Mouse (Mus musculus) megakaryocyte progenitor cell, adult 5-6 weeks (primary cell): Measurements from ENCODE around the gene Zbtb3. TPM values are rescaled to one million over a fixed set of nuclear protein-coding genes. Genes with fewer than 3 reads are reported as not detected.

ENCODE experiments used
- ATAC-seq: replicated peaks from 2 replicates; pipeline ENCODE4 v1.8.0; 2016; ENCODE audit warnings: mild to moderate bottlenecking, moderate TSS enrichment, inconsistent platforms; ENCODE audit not compliant: poor library complexity
- total RNA-seq, 2 experiments: library from RNA; stranded (forward) in 1 of 2; stranded (reverse) in 1 of 2; fragments of 157-497, 149-512 nt in 1 of 2; fragments of 200-1000 nt in 1 of 2; gene quantifications; 2 replicates each; pipeline versions ENCODE4 v1.2.3 to v1.2.4; 2015 to 2017

Gene Zbtb3
- total RNA-seq, 2 experiments from 2014 or later = 2.1 to 2.8 TPM

GRCm38 (mm10) chr19:8839103-8839907 lies 37.0 kb downstream of the Zbtb3 start, which contains the start of gene Gng3:
Gene Gng3, minus strand, starts transcription at chr19:8839194.
- ATAC-seq = no peak

DNA sequence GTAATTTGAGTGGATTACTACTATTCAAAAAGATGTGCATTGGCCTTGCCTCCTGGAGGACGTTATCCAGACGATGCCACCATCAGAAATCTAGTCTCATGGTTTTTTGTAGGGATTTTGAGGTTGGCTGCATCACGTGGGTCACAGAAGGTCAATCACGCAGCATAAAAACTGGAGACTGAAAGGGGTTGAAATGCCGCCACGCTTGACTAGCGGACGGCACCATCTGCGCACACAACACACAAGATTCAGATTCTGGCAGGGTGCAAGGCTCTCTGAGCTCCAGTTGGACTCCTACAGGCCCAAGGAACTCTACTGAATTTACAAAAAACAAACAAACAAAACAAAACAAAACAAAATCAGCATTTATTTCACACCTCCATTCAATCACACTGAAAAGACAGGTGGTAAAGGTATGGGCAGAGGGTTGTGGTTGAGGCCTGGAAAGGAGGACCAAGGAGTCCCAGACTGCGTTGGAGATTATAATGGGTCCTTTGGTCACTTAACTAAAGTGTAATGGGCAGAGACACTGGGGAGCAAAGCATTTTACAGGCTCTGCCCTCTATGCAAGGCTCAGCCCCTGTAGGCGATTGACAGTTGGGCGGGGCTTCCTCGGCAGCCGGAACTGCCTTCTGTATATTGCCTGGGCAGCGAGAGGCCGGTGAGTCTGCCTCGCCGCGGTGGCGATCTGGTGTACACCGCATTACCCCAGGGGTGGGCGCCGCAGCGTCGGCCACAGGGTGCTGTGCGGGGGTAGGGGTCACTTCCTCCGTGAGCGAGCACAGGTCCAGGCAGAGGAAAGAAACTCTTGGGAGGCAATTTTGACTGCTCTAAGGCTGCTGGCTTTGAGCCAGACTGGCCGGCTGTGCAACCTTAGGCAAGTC lies 37.8 kb downstream of the Zbtb3 start:
- peak; percentile 56 for ATAC-seq

DNA sequence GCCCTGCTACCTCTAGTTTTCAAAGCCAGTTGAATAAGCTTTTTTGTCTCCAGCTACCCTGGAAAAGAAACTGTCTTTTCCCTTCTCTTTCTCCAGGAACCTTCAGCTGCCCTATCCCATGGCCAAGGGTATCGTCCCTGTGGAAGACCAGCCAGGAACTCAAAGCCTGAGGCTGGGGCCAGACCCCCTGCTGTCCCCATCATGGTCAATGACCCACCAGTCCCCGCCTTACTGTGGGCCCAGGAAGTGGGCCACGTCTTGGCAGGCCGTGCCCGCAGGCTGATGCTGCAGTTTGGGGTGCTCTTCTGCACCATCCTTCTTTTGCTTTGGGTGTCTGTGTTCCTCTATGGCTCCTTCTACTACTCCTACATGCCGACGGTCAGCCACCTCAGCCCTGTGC lies 38.7 kb downstream of the Zbtb3 start:
- ATAC-seq = no peak

DNA sequence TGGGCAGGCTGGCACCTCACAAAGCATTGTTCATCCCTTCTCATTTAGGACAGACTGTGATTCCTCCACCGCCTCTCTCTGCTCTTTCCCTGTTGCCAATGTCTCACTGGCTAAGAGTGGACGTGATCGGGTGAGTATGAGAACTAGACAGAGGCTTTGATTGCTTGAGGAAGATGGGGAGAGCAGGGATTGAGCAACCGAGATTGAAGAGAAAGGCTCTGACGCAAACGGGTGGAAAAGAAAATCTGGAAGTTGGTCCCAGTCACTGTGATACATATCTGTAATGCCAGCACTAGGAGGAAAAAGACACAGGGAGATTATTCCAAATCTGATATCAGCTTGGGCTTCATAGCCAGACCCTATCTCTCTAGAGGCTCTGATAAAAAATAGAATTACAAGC lies 40.6 kb downstream of the Zbtb3 start:
- ATAC-seq = no peak

GRCm38 (mm10) chr19:8844371-8845129 lies 42.2 kb downstream of the Zbtb3 start:
- ATAC-seq = peak; percentile 66

DNA sequence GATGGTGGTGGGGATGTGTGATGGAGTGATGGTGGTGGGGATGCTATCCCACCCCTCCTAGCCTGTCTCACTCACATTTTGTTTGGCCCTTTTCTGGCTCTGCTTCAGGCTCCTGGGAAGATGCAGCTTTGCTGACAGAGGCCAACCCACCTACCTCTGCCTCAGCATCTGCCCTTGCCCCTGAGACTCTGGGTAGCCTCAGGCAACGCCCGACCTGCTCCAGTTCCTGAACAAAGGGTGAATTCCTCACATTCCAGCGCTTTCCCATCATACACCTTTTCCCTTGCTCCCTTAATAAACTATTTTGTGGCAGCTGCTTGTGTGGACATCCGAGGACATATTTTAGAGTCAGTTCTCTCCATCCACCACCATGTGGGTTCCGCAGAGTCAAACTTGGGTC lies 46.0 kb downstream of the Zbtb3 start:
- no peak for ATAC-seq

DNA sequence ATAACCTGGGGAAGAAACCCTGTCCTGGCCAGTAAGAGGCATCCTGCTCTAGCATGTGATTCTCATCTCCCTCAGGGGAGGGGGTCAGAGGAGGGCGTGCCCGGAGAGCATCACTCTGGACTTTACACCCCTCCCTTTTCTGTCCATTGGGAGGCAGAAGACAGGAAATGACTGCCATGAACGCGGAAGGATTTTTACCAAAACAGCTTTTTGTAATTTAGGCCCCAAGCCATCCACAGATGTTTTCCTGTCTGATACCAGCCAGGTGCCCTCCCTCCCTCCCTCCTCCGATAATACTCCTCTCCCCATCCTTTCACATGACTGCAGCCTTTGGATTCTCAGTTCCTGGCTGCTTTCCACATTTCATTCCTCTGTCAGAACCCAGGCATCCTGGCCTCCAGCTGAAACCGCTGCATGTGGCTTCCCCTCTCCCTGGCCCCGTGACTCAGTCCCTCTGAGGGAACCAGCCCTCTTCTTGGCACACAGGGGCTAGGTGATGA lies 48.1 kb downstream of the Zbtb3 start, which contains the start of gene Lrrn4cl:
TSS of gene Lrrn4cl (plus strand) at position 367 of the 500 bp plus-strand sequence.
- ATAC-seq = no peak

- ATAC-seq = no peak
These were observed 49.3 kb downstream of the Zbtb3 start for GRCm38 (mm10) chr19:8851639-8852038.

DNA sequence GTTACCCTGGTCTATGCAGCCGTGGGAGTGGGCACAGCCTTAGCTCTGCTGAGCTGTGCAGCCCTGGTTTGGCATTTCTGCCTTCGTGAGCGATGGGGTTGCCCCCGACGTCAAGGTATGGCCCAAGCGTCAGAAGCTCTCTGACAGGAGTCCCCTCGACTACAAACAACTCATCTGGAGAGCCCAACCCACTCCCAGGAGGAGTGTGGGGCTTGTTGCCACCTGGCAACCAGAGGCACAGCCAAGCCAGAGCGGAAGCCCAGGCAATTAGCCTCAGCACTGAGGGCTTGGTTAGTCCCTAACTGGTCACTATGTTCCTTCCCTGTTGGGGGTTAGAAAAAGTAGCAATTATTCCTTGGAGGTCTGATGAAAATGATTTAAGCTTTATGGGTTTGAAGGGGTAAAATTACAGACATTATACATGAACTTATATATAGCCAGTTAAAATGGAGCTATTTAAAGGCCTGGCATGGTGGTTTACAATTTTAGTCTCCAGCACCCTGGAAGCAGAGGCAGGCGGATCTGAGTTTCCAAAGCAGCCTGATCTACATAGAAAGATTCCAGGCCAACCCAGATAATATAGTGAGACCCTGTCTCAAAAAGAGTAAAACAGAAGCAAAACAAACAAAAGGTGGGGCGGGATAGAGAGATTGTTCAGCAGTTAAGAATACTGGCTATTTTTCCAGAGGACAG lies 50.0 kb downstream of the Zbtb3 start:
- no peak for ATAC-seq

DNA sequence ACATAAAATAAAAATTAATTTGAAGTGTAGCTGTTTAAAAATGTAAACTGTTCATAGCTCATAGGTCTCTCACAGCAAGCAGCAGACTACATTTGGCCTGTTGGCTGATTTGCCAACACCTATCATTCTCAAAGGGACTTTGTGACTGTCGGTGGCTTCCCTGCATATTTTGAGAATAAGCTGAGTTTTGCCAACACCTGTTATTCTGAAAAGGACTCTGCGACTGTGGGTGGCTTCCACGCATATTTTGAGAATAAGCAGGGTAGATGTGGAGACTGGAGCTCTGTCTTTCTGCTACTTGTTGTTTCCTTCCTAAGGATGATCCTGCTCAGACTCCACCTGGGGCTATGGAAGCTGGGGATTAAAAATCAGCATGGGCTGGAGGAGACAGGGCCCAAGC lies 50.8 kb downstream of the Zbtb3 start:
- ATAC-seq = no peak

Other genes starting within 250 kb of the Zbtb3 start
Only the 30 nearest of the 33 such genes appear.
- gene Chrm1, start 138.8 kb upstream of the Zbtb3 start, total RNA-seq (2015) = 0.02 TPM in 1 of 2 replicates, not detected in the other
- not detected in 2 replicates for gene Chrm1, start 138.8 kb upstream of the Zbtb3 start, total RNA-seq (2017)
- gene Slc3a2, start 79.2 kb upstream of the Zbtb3 start, total RNA-seq (2015) = 69.3 and 73.0 TPM in 2 replicates
- 84.0 and 87.7 TPM in 2 replicates for gene Slc3a2, start 79.2 kb upstream of the Zbtb3 start, total RNA-seq (2017)
- 111 and 112 TPM in 2 replicates for gene Wdr74, start 66.7 kb upstream of the Zbtb3 start, total RNA-seq (2015)
- gene Wdr74, start 66.7 kb upstream of the Zbtb3 start, total RNA-seq (2017) = 102 TPM in 2 replicates
- 1.2 and 4.4 TPM in 2 replicates for gene 1700092M07Rik, start 61.8 kb upstream of the Zbtb3 start, total RNA-seq (2015)
- gene 1700092M07Rik, start 61.8 kb upstream of the Zbtb3 start, total RNA-seq (2017) = not detected in 2 replicates
- gene Stx5a, start 61.1 kb upstream of the Zbtb3 start, total RNA-seq (2015) = 32.5 and 45.3 TPM in 2 replicates
- 54.1 and 54.8 TPM in 2 replicates for gene Stx5a, start 61.1 kb upstream of the Zbtb3 start, total RNA-seq (2017)
- gene Nxf1, start 45.5 kb upstream of the Zbtb3 start, total RNA-seq (2015) = 339 and 367 TPM in 2 replicates
- 76.5 and 91.9 TPM in 2 replicates for gene Nxf1, start 45.5 kb upstream of the Zbtb3 start, total RNA-seq (2017)
- gene Tmem223, start 31.6 kb upstream of the Zbtb3 start, total RNA-seq (2015) = 64.4 and 69.2 TPM in 2 replicates
- 36.2 and 37.0 TPM in 2 replicates for gene Tmem223, start 31.6 kb upstream of the Zbtb3 start, total RNA-seq (2017)
- gene Tmem179b, start 28.1 kb upstream of the Zbtb3 start, total RNA-seq (2015) = 109 and 124 TPM in 2 replicates
- 73.9 and 87.1 TPM in 2 replicates for gene Tmem179b, start 28.1 kb upstream of the Zbtb3 start, total RNA-seq (2017)
- 5.8 and 6.4 TPM in 2 replicates for gene Taf6l, start 16.1 kb upstream of the Zbtb3 start, total RNA-seq (2015)
- gene Taf6l, start 16.1 kb upstream of the Zbtb3 start, total RNA-seq (2017) = 9.7 and 12.8 TPM in 2 replicates
- 142 and 164 TPM in 2 replicates for gene Polr2g, start 4.0 kb upstream of the Zbtb3 start, total RNA-seq (2015)
- 68.1 and 83.9 TPM in 2 replicates for gene Polr2g, start 4.0 kb upstream of the Zbtb3 start, total RNA-seq (2017)
- 29.0 and 31.0 TPM in 2 replicates for gene Ttc9c, start 16.8 kb downstream of the Zbtb3 start, total RNA-seq (2015)
- 65.6 and 73.3 TPM in 2 replicates for gene Ttc9c, start 16.8 kb downstream of the Zbtb3 start, total RNA-seq (2017)
- 56.7 and 59.5 TPM in 2 replicates for gene Hnrnpul2, start 17.5 kb downstream of the Zbtb3 start, total RNA-seq (2015)
- 64.7 and 77.8 TPM in 2 replicates for gene Hnrnpul2, start 17.5 kb downstream of the Zbtb3 start, total RNA-seq (2017)
- gene AC129217.1, start 27.2 kb downstream of the Zbtb3 start, total RNA-seq (2015) = 0.76 TPM in 1 of 2 replicates, not detected in the other
- not detected in 2 replicates for gene AC129217.1, start 27.2 kb downstream of the Zbtb3 start, total RNA-seq (2017)
- gene Bscl2, start 34.9 kb downstream of the Zbtb3 start, total RNA-seq (2015) = 58.3 and 63.4 TPM in 2 replicates
- 28.8 and 31.6 TPM in 2 replicates for gene Bscl2, start 34.9 kb downstream of the Zbtb3 start, total RNA-seq (2017)
- 0.07 and 0.22 TPM in 2 replicates for gene Gng3, start 36.6 kb downstream of the Zbtb3 start, total RNA-seq (2015)
- gene Gng3, start 36.6 kb downstream of the Zbtb3 start, total RNA-seq (2017) = not detected in 2 replicates
- gene Lrrn4cl, start 48.2 kb downstream of the Zbtb3 start, total RNA-seq (2015) = not detected in 2 replicates
- gene Lrrn4cl, start 48.2 kb downstream of the Zbtb3 start, total RNA-seq (2017) = 0.88 TPM in 1 of 2 replicates, not detected in the other
- 60.6 and 77.0 TPM in 2 replicates for gene Ubxn1, start 68.9 kb downstream of the Zbtb3 start, total RNA-seq (2015)
- 159 and 168 TPM in 2 replicates for gene Ubxn1, start 68.9 kb downstream of the Zbtb3 start, total RNA-seq (2017)
- 44.4 and 46.0 TPM in 2 replicates for gene Uqcc3, start 78.4 kb downstream of the Zbtb3 start, total RNA-seq (2015)
- gene Uqcc3, start 78.4 kb downstream of the Zbtb3 start, total RNA-seq (2017) = 93.0 and 118 TPM in 2 replicates
- 53.0 and 75.7 TPM in 2 replicates for gene Lbhd1, start 81.2 kb downstream of the Zbtb3 start, total RNA-seq (2015)
- 7.5 and 14.3 TPM in 2 replicates for gene Lbhd1, start 81.2 kb downstream of the Zbtb3 start, total RNA-seq (2017)
- not detected in 2 replicates for gene Gm49403, start 81.4 kb downstream of the Zbtb3 start, total RNA-seq (2015)
- not detected in 2 replicates for gene Gm49403, start 81.4 kb downstream of the Zbtb3 start, total RNA-seq (2017)
- gene 1810009A15Rik, start 86.3 kb downstream of the Zbtb3 start, total RNA-seq (2015) = 51.4 and 70.0 TPM in 2 replicates
- gene 1810009A15Rik, start 86.3 kb downstream of the Zbtb3 start, total RNA-seq (2017) = 74.3 and 91.0 TPM in 2 replicates
- 1.5 and 2.5 TPM in 2 replicates for gene Gm49416, start 86.4 kb downstream of the Zbtb3 start, total RNA-seq (2015)
- gene Gm49416, start 86.4 kb downstream of the Zbtb3 start, total RNA-seq (2017) = not detected in 2 replicates
- gene Ints5, start 90.5 kb downstream of the Zbtb3 start, total RNA-seq (2015) = 12.9 and 16.8 TPM in 2 replicates
- gene Ints5, start 90.5 kb downstream of the Zbtb3 start, total RNA-seq (2017) = 14.1 and 17.7 TPM in 2 replicates
- gene Ganab, start 95.5 kb downstream of the Zbtb3 start, total RNA-seq (2015) = 112 and 118 TPM in 2 replicates
- gene Ganab, start 95.5 kb downstream of the Zbtb3 start, total RNA-seq (2017) = 82.3 and 86.0 TPM in 2 replicates
- gene B3gat3, start 117.8 kb downstream of the Zbtb3 start, total RNA-seq (2015) = 12.7 and 17.2 TPM in 2 replicates
- 20.5 and 21.6 TPM in 2 replicates for gene B3gat3, start 117.8 kb downstream of the Zbtb3 start, total RNA-seq (2017)
- gene Rom1, start 126.8 kb downstream of the Zbtb3 start, total RNA-seq (2015) = 0.59 and 1.5 TPM in 2 replicates
- 0.54 and 0.88 TPM in 2 replicates for gene Rom1, start 126.8 kb downstream of the Zbtb3 start, total RNA-seq (2017)
- 12.0 and 14.9 TPM in 2 replicates for gene Eml3, start 127.0 kb downstream of the Zbtb3 start, total RNA-seq (2015)
- gene Eml3, start 127.0 kb downstream of the Zbtb3 start, total RNA-seq (2017) = 20.1 and 36.0 TPM in 2 replicates
- 57.9 and 63.7 TPM in 2 replicates for gene Mta2, start 139.3 kb downstream of the Zbtb3 start, total RNA-seq (2015)
- 124 and 138 TPM in 2 replicates for gene Mta2, start 139.3 kb downstream of the Zbtb3 start, total RNA-seq (2017)
- gene Tut1, start 151.3 kb downstream of the Zbtb3 start, total RNA-seq (2015) = 6.2 and 8.7 TPM in 2 replicates
- 19.9 and 23.8 TPM in 2 replicates for gene Tut1, start 151.3 kb downstream of the Zbtb3 start, total RNA-seq (2017)
- 1,162 and 1,182 TPM in 2 replicates for gene Eef1g, start 164.5 kb downstream of the Zbtb3 start, total RNA-seq (2015)
- gene Eef1g, start 164.5 kb downstream of the Zbtb3 start, total RNA-seq (2017) = 754 and 796 TPM in 2 replicates